Mouse (Mus musculus): ENCODE results near the gene Kat6b. TPM values are rescaled to one million over a fixed set of nuclear protein-coding genes. Genes with fewer than 3 reads are reported as not detected.

Gene Kat6b
- polyA plus RNA-seq (2017; shearing (Covaris generic)) = 10 to 100 TPM; 16.4 to 23.7 TPM

GRCm38 (mm10) chr14:21481231-21481630, at the start of gene Kat6b:
Gene Kat6b, plus strand, starts transcription at chr14:21481434.

GRCm38 (mm10) chr14:21714486-21714885, 233.3 kb downstream of the Kat6b start, which contains the start of gene Dupd1:
Gene Dupd1, minus strand, starts transcription at chr14:21714576.

Other genes with a start within 250 kb of the Kat6b start
- not detected for gene Dupd1, start 233.1 kb downstream of the Kat6b start, polyA plus RNA-seq (2017; shearing (Covaris generic))